Mouse (Mus musculus) limb, embryonic 11.5 days (tissue): ENCODE measurements at regions not wholly inside any gene's neighbourhood (a gene's known extent, or its start where the extent isn't known, plus 50 kb on each side); places are given as distances from the start of the nearest gene placed in this dataset.

Experiments
- ATAC-seq: fragments of 200-750 bp; cut with Nextera tagmentation; 2 replicates; pipeline ENCODE4 v1.8.0; 2017; ENCODE audit warnings: low read depth; ENCODE audit not compliant: insufficient number of reproducible peaks, low FRiP score, low TSS enrichment
- DNase-seq: peaks from one replicate; pipeline ENCODE4 v3.0.0-alpha.2; 2015; ENCODE audit warnings: low spot score
- H3K27ac ChIP-seq: fragments of 300-500 bp; sonication (generic); replicated peaks from 2 replicates; pipeline ENCODE4 v1.5.1; 2014; ENCODE audit warnings: low read depth, mild to moderate bottlenecking, low read length
- H3K27me3 ChIP-seq: fragments of 300-500 bp; sonication (generic); 2 replicates; pipeline ENCODE4 v1.6.1; 2014; ENCODE audit warnings: mild to moderate bottlenecking, low read length, mixed read lengths; ENCODE audit not compliant: control insufficient read depth, insufficient read depth
- H3K36me3 ChIP-seq: fragments of 300-500 bp; sonication (generic); 2 replicates; pipeline ENCODE4 v1.6.1; 2014; ENCODE audit warnings: mild to moderate bottlenecking, low read length, moderate library complexity, mixed read lengths; ENCODE audit not compliant: control insufficient read depth, insufficient read depth
- H3K4me1 ChIP-seq: fragments of 300-500 bp; sonication (generic); 2 replicates; pipeline ENCODE4 v1.6.1; 2014; ENCODE audit warnings: low read length, mixed read lengths; ENCODE audit not compliant: control insufficient read depth, insufficient read depth
- H3K4me2 ChIP-seq: fragments of 300-500 bp; sonication (generic); 2 replicates; pipeline ENCODE4 v1.6.1; 2014; ENCODE audit warnings: low read depth, mild to moderate bottlenecking, moderate library complexity; ENCODE audit not compliant: severe bottlenecking
- H3K4me3 ChIP-seq: fragments of 300-500 bp; sonication (generic); 2 replicates; pipeline ENCODE4 v1.5.1; 2014; ENCODE audit warnings: low read depth, low read length
- H3K9ac ChIP-seq: fragments of 300-500 bp; sonication (generic); 2 replicates; pipeline ENCODE4 v1.6.1; 2014; ENCODE audit warnings: mild to moderate bottlenecking, low read length
- H3K9me3 ChIP-seq: fragments of 300-500 bp; sonication (generic); 2 replicates; pipeline ENCODE4 v1.6.1; 2016; ENCODE audit warnings: low read length; ENCODE audit not compliant: control insufficient read depth
- WGBS: fragments of 180-500 bp; shearing (Covaris S2); extraction: QIAGEN DNeasy Blood & Tissue Kit; methylation state at CpG from one replicate; pipeline ENCODE4 v1.1.7; 2014; 5-methylcytosine and 5-hydroxymethylcytosine counted together

- Histone ChIP-seq H3K4me1 (peaks cover 15% of the 10 kb centered on the region), H3K27ac (no peak overlapping the region), H3K4me3 (no peak overlapping the region), H3K27me3 (no peaks in the 10 kb centered on the region), H3K9ac (no peak overlapping the region), H3K4me2 (no peak overlapping the region), H3K9me3 (no peaks in the 10 kb centered on the region), H3K36me3 (no peaks in the 10 kb centered on the region)
- no peak for ATAC-seq
- no peak for DNase-seq
- 40% methylated on average over 10 of the region's 10 CpGs for WGBS
Measured at GRCm38 (mm10) chr2:75484951-75485350, 174.1 kb upstream of the Hnrnpa3 start.

- Histone ChIP-seq H3K36me3 (no peaks in the 10 kb centered on the region), H3K27ac (0 out of 2 replicates have a peak overlapping the region, but pooled peaks have one; percentile 3), H3K4me3 (no peak overlapping the region), H3K27me3 (no peaks in the 10 kb centered on the region), H3K4me1 (peaks cover 15% of the 10 kb centered on the region), H3K4me2 (no peak overlapping the region), H3K9me3 (peaks cover 2% of the 10 kb centered on the region; the same call in 1 of the 2 replicates), H3K9ac (no peak overlapping the region)
- no peak for ATAC-seq
- no peak for DNase-seq
- WGBS = 80% methylated on average over 1 of the region's 1 CpGs
Measured at GRCm38 (mm10) chr2:75491150-75491549, 167.9 kb upstream of the Hnrnpa3 start.

GRCm38 (mm10) chr2:75491789-75492500 is 167.1 kb upstream of the Hnrnpa3 start:
- Histone ChIP-seq H3K36me3 (no peaks in the 10 kb centered on the region), H3K9me3 (peaks cover 2% of the 10 kb centered on the region; the same call in 1 of the 2 replicates), H3K4me2 (no peak overlapping the region), H3K4me1 (peaks cover 15% of the 10 kb centered on the region), H3K27ac (peak overlapping the region; percentile 3), H3K9ac (no peak overlapping the region), H3K4me3 (no peak overlapping the region), H3K27me3 (no peaks in the 10 kb centered on the region)
- WGBS = 16% methylated on average over 3 of the region's 3 CpGs
- ATAC-seq = peak; percentile 78; the same call in 1 of the 2 replicates
- peak; percentile 70 for DNase-seq

GRCm38 (mm10) chr2:75492501-75492898 is 166.6 kb upstream of the Hnrnpa3 start:
- Histone ChIP-seq H3K36me3 (no peaks in the 10 kb centered on the region), H3K9ac (no peak overlapping the region), H3K4me3 (no peak overlapping the region), H3K4me1 (peaks cover 15% of the 10 kb centered on the region), H3K9me3 (peaks cover 2% of the 10 kb centered on the region; the same call in 1 of the 2 replicates), H3K4me2 (no peak overlapping the region), H3K27me3 (no peaks in the 10 kb centered on the region), H3K27ac (peak overlapping the region; percentile 3)
- WGBS = 14% methylated on average over 4 of the region's 4 CpGs
- peak; percentile 64 for DNase-seq
- ATAC-seq = no peak

- Histone ChIP-seq H3K4me1 (peaks cover 11% of the 10 kb centered on the region), H3K4me3 (no peak overlapping the region), H3K9me3 (no peaks in the 10 kb centered on the region), H3K27ac (no peak overlapping the region), H3K9ac (no peak overlapping the region), H3K27me3 (no peaks in the 10 kb centered on the region), H3K36me3 (no peaks in the 10 kb centered on the region), H3K4me2 (no peak overlapping the region)
- 91% methylated on average over 5 of the region's 5 CpGs for WGBS
- no peak for DNase-seq
- ATAC-seq = no peak
Measured at GRCm38 (mm10) chr2:75496606-75497240, 162.3 kb upstream of the Hnrnpa3 start.

- WGBS = 85% methylated on average over 4 of the region's 4 CpGs
- H3K4me1 ChIP-seq = peaks cover 31% of the 10 kb centered on the region
- no peak overlapping the region for H3K27ac ChIP-seq
- H3K27me3 ChIP-seq = no peaks in the 10 kb centered on the region
- DNase-seq (no peak), ATAC-seq (no peak)
- no peaks in the 10 kb centered on the region for H3K9me3 ChIP-seq
- no peak overlapping the region for H3K4me2 ChIP-seq
- H3K4me3 ChIP-seq = no peak overlapping the region
- no peak overlapping the region for H3K9ac ChIP-seq
- H3K36me3 ChIP-seq = no peaks in the 10 kb centered on the region
Measured at GRCm38 (mm10) chr2:75510223-75510622, 148.8 kb upstream of the Hnrnpa3 start.

GRCm38 (mm10) chr2:75512422-75513170 is 146.5 kb upstream of the Hnrnpa3 start:
- H3K9me3 ChIP-seq = no peaks in the 10 kb centered on the region
- H3K27ac ChIP-seq = peak overlapping the region; percentile 70
- 29% methylated on average over 8 of the region's 8 CpGs for WGBS
- no peak overlapping the region for H3K4me3 ChIP-seq
- peak; percentile 83 for DNase-seq
- H3K4me2 ChIP-seq = no peak overlapping the region
- H3K4me1 ChIP-seq = peaks cover 44% of the 10 kb centered on the region
- ATAC-seq = peak; percentile 76
- no peak overlapping the region for H3K9ac ChIP-seq
- H3K36me3 ChIP-seq = no peaks in the 10 kb centered on the region
- no peaks in the 10 kb centered on the region for H3K27me3 ChIP-seq

GRCm38 (mm10) chr2:75514171-75514570 is 144.9 kb upstream of the Hnrnpa3 start:
- Histone ChIP-seq H3K36me3 (no peaks in the 10 kb centered on the region), H3K9ac (no peak overlapping the region), H3K4me2 (no peak overlapping the region), H3K4me1 (peaks cover 44% of the 10 kb centered on the region), H3K27me3 (no peaks in the 10 kb centered on the region), H3K4me3 (no peak overlapping the region), H3K27ac (peak overlapping the region; percentile 73; the same call in 1 of the 2 replicates), H3K9me3 (no peaks in the 10 kb centered on the region)
- ATAC-seq (no peak), DNase-seq (peak; percentile 53)
- WGBS = 43% methylated on average over 6 of the region's 6 CpGs
